Mouse (Mus musculus) forebrain, embryonic 11.5 days (tissue): ENCODE measurements at regions not wholly inside any gene's neighbourhood (a gene's known extent, or its start where the extent isn't known, plus 50 kb on each side); places are given as distances from the start of the nearest gene placed in this dataset.
A peak's percentile ranks its signal among the peaks of the same experiment; 100 is the strongest.

ENCODE experiments used
- ATAC-seq: fragments of 200-750 bp; cut with Nextera tagmentation; replicated peaks from 2 replicates; pipeline ENCODE4 v1.8.0; 2017; ENCODE audit warnings: moderate TSS enrichment; ENCODE audit not compliant: low FRiP score
- DNase-seq: peaks from one replicate; pipeline ENCODE4 v3.0.0-alpha.2; 2017; ENCODE audit warnings: low spot score
- H3K27ac ChIP-seq: fragments of 300-500 bp; sonication (generic); 2 replicates; pipeline ENCODE4 v1.5.1; 2014; ENCODE audit warnings: low read depth, low read length
- H3K27me3 ChIP-seq: fragments of 300-500 bp; sonication (generic); 2 replicates; pipeline ENCODE4 v1.6.1; 2014; ENCODE audit warnings: mild to moderate bottlenecking, low read length, mixed read lengths; ENCODE audit not compliant: control insufficient read depth, insufficient read depth
- H3K36me3 ChIP-seq: fragments of 300-500 bp; sonication (generic); 2 replicates; pipeline ENCODE4 v1.6.1; 2014; ENCODE audit warnings: mild to moderate bottlenecking, low read length, moderate library complexity, mixed read lengths; ENCODE audit not compliant: control insufficient read depth, insufficient read depth
- H3K4me1 ChIP-seq: fragments of 300-500 bp; sonication (generic); replicated peaks from 2 replicates; pipeline ENCODE4 v1.6.1; 2014; ENCODE audit warnings: low read length, mixed read lengths; ENCODE audit not compliant: control insufficient read depth, insufficient read depth
- H3K4me2 ChIP-seq: fragments of 300-500 bp; sonication (generic); 2 replicates; pipeline ENCODE4 v1.6.1; 2014; ENCODE audit warnings: low read depth, mild to moderate bottlenecking, low read length, moderate library complexity, mixed read lengths; ENCODE audit not compliant: severe bottlenecking
- H3K4me3 ChIP-seq: fragments of 300-500 bp; sonication (generic); 2 replicates; pipeline ENCODE4 v1.5.1; 2014; ENCODE audit warnings: low read depth, low read length
- H3K9ac ChIP-seq: fragments of 300-500 bp; sonication (generic); 2 replicates; pipeline ENCODE4 v1.6.1; 2014; ENCODE audit warnings: low read length
- H3K9me3 ChIP-seq: fragments of 300-500 bp; sonication (generic); 2 replicates; pipeline ENCODE4 v1.6.1; 2016; ENCODE audit warnings: low read length, mixed read lengths; ENCODE audit not compliant: control insufficient read depth
- WGBS: fragments of 180-500 bp; shearing (Covaris S2); extraction: QIAGEN DNeasy Blood & Tissue Kit; methylation state at CpG from one replicate; pipeline ENCODE4 v1.1.7; 2014; 5-methylcytosine and 5-hydroxymethylcytosine counted together

DNA sequence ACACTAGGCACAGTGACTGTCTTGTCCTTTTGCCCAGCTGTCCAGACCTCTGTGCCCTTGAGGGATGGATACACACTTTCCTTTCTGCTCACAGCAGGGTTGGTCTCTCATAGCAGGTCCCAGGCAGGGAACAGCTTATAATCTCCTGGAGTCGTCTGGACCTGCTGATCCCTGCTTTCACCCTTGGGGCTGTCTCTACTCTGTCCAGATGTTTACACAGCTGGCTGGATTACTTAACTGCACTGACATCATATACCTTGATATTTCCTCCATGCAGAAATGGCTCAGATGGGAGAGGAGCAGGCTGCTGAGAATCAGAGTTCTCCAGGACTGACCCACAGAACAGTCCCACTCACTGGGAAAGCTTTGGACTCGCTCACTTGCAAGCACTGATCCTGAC is 284.6 kb upstream of the Zmiz1 start:
- Histone ChIP-seq H3K27ac (no peak overlapping the region), H3K9me3 (no peaks in the 10 kb centered on the region), H3K27me3 (no peaks in the 10 kb centered on the region), H3K9ac (no peak overlapping the region), H3K4me1 (no peaks in the 10 kb centered on the region), H3K4me2 (no peak overlapping the region), H3K36me3 (no peaks in the 10 kb centered on the region), H3K4me3 (no peak overlapping the region)
- no peak for ATAC-seq
- DNase-seq = no peak
- WGBS = 46% methylated on average over 2 of the region's 2 CpGs

DNA sequence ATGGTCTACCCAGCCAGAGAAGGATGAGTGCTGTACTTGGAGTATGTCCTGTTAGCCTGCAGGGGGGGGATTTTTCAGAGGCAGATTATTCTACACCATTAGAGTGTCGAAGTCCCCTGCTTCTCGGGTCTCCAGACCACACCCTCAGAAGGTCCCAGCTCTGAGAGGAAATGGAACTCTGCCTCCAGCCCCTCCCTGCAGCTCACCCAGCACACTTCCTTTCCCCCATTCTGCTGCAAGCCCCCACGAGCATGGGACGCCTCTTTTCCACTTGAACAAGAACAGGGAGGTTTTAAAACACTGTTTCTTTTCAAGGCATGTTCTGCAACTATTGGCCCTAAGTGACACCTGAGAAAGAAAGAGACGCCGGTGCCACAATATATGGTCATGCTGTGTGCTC is 282.8 kb upstream of the Zmiz1 start:
- 77% methylated on average over 6 of the region's 6 CpGs for WGBS
- ATAC-seq = no peak
- Histone ChIP-seq H3K4me3 (no peak overlapping the region), H3K4me2 (no peak overlapping the region), H3K9me3 (no peaks in the 10 kb centered on the region), H3K4me1 (no peaks in the 10 kb centered on the region), H3K27ac (no peak overlapping the region), H3K36me3 (no peaks in the 10 kb centered on the region), H3K27me3 (no peaks in the 10 kb centered on the region), H3K9ac (no peak overlapping the region)
- no peak for DNase-seq

DNA sequence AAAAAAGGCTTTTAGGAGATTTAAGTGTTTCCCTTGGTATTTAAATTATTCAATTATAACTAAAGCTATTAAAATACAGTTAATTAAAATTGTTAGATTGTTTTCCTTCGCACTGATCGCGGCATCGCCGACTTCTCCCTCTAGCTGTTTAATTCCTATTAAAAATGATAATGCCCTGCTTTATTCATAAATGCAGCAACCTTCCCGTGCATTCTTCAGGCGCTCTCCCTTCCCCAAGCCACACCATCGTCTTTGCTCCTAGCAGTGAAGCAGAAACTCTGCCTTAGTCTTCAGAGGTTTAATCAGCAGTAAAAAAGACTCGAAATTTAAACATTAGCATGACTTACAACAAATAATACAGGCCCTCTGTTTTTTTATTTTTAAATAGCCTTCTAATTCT is 278.9 kb upstream of the Zmiz1 start:
- Histone ChIP-seq H3K4me1 (no peaks in the 10 kb centered on the region), H3K36me3 (no peaks in the 10 kb centered on the region), H3K4me3 (no peak overlapping the region), H3K27ac (no peak overlapping the region), H3K9ac (no peak overlapping the region), H3K27me3 (no peaks in the 10 kb centered on the region), H3K4me2 (no peak overlapping the region), H3K9me3 (no peaks in the 10 kb centered on the region)
- 77% methylated on average over 9 of the region's 9 CpGs for WGBS
- DNase-seq (no peak), ATAC-seq (no peak)

DNA sequence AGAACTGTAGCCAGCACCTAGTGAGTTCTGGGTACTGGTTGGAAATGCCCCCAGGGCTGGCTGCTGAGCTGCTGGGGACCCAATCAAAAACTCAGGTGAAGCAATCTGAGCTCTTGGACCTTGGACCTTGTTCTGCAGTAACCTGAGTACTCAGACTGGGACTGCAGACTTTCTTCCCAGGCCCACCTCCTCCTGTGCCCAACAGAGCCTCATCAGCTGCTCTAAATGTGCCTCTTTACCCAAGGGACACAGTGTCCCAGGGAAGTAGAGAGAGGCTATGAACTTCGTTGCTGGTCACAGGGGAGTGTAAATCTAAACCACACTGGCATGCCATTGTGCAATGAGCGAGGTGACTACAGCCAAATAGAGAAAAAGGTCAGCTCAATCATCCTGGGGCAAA is 277.6 kb upstream of the Zmiz1 start:
- Histone ChIP-seq H3K27ac (no peak overlapping the region), H3K4me1 (peaks cover 9% of the 10 kb centered on the region; the same call in 1 of the 2 replicates), H3K9me3 (no peaks in the 10 kb centered on the region), H3K9ac (no peak overlapping the region), H3K36me3 (no peaks in the 10 kb centered on the region), H3K4me2 (no peak overlapping the region), H3K27me3 (no peaks in the 10 kb centered on the region), H3K4me3 (no peak overlapping the region)
- 54% methylated on average over 2 of the region's 2 CpGs for WGBS
- DNase-seq (no peak), ATAC-seq (no peak)

DNA sequence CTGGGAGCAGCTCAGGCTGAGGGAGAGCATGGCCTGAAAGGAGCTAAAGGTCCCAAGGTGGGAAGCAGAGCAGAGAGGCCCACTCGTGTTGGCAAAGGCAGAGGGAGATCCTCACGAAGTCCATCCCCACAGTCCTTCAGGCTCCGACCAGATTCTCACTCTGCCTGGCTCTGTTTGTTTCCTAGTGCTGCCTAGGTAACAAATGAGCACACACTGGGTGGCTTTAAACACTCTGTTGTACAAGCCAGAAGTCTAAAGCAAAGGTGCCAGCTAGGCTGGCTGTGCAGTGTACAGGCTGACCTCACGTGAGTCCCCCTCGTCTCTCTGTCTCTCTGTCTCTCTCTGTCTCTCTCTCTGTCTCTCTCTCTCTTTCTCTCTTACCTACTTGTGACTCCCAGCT is 274.9 kb upstream of the Zmiz1 start:
- Histone ChIP-seq H3K9me3 (no peaks in the 10 kb centered on the region), H3K36me3 (no peaks in the 10 kb centered on the region), H3K4me1 (peaks cover 10% of the 10 kb centered on the region; the same call in 1 of the 2 replicates), H3K4me2 (no peak overlapping the region), H3K27ac (no peak overlapping the region), H3K27me3 (no peaks in the 10 kb centered on the region), H3K4me3 (no peak overlapping the region), H3K9ac (no peak overlapping the region)
- 77% methylated on average over 5 of the region's 5 CpGs for WGBS
- no peak for ATAC-seq
- DNase-seq = no peak

DNA sequence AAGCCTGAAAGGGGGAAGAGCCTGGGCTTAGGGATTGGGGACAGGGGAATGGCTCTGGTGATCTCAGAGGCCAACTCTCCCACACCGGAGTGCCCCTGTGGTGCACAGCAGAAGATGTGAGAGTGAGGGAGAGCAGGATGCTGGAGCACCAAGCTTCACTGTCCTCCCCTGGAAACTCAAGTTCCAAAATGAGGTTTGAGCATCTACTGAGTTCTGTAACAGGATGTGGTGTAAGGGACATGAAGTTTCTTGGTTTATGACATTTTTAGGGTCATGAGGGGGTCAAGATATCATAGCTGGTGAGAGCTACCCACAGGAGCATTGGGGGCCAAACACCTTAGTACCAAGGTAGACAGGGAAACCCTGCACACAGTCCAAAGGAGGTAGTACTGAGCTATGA is 274.1 kb upstream of the Zmiz1 start:
- 92% methylated on average over 1 of the region's 1 CpGs for WGBS
- no peaks in the 10 kb centered on the region for H3K27me3 ChIP-seq
- H3K4me2 ChIP-seq = no peak overlapping the region
- DNase-seq = no peak
- H3K4me3 ChIP-seq = no peak overlapping the region
- no peaks in the 10 kb centered on the region for H3K9me3 ChIP-seq
- peaks cover 10% of the 10 kb centered on the region; the same call in 1 of the 2 replicates for H3K4me1 ChIP-seq
- H3K9ac ChIP-seq = no peak overlapping the region
- ATAC-seq = no peak
- no peaks in the 10 kb centered on the region for H3K36me3 ChIP-seq
- H3K27ac ChIP-seq = no peak overlapping the region

DNA sequence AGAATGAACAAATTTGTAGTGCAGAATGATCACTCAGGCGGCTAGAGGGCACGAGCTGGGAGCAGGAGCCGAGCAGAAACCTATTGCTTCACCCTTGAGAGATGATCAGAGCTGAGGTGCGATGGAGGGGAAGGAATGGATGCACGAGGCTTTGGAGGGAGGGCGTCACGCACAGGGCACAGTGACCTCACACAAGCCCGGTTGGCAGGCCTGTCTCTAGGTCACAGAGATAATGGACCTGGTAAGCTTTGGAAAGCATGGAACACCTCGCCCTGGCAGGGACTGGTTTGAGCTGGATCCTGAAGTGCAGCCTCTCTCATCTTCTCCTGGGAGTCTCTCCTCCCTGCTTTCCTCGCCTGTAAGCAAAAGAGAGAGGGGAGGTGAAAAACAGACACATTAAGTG is 273.4 kb upstream of the Zmiz1 start:
- H3K4me1 ChIP-seq = peaks cover 10% of the 10 kb centered on the region; the same call in 1 of the 2 replicates
- no peak overlapping the region for H3K4me2 ChIP-seq
- H3K9ac ChIP-seq = no peak overlapping the region
- WGBS = 37% methylated on average over 10 of the region's 10 CpGs
- H3K27me3 ChIP-seq = no peaks in the 10 kb centered on the region
- H3K36me3 ChIP-seq = no peaks in the 10 kb centered on the region
- ATAC-seq (no peak), DNase-seq (no peak)
- no peak overlapping the region for H3K27ac ChIP-seq
- H3K9me3 ChIP-seq = no peaks in the 10 kb centered on the region
- H3K4me3 ChIP-seq = no peak overlapping the region

DNA sequence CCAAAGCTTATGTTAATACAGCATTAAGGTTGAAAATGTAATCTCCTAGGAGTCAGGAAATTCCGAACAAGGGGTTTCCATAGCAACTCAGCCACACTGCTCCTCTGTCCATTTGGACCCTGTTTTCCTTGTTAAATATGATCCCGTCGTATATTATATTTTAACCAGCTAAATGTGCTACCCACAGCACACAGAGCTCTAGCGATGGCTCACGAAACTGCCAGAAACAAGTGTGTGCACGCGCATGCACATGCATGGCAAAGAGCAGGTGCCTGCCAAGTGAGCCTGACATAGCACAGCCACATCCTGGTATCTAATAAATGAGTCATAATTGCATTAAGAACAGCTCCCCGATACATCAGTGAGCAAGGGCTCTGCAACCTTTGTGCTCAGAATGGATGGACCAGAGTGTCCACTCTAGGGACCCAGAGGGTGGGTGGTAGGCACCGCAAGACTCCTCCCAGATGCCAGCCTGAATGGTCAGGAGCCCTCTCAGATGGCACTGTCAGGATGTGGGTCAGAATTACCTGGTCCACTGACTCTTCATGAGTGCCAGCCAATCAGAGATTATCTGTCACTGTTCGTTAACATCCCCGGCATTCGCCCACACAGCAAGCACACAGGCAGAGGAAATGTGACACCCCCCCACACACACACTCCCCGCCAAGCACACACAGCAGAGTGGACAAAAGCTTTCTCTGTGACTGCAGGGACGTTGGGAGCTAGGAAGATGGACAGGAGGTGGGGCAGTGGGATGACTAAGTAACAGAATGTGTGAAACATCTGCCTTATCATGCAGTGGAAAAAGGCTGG is 272.8 kb upstream of the Zmiz1 start:
- 0 out of 2 replicates have a peak, but pooled peaks have one; percentile 27 for ATAC-seq
- DNase-seq = no peak
- no peaks in the 10 kb centered on the region for H3K27me3 ChIP-seq
- H3K9me3 ChIP-seq = no peaks in the 10 kb centered on the region
- H3K9ac ChIP-seq = no peak overlapping the region
- 48% methylated on average over 14 of the region's 14 CpGs for WGBS
- H3K4me1 ChIP-seq = peaks cover 10% of the 10 kb centered on the region; the same call in 1 of the 2 replicates
- H3K36me3 ChIP-seq = no peaks in the 10 kb centered on the region
- H3K4me2 ChIP-seq = no peak overlapping the region
- no peak overlapping the region for H3K4me3 ChIP-seq
- H3K27ac ChIP-seq = no peak overlapping the region

DNA sequence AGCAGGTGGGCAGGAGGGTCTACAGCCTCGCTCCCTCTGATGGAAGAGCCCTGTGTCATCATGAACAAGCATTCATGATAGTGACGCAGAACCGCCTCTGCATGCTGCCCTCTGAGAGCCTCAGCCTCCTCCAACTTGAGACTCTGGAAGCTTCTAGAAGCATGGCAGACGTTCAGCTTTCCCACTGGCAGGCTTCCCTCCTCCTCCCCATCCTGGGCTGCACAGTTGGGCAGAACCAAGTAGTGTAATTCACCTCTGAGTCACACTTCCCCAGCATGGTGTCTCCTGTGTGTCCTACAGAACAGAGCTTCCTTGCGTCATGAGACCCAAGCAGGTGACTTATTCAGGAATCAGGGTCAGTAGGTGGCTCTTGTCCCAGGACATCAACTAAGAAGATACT is 271.3 kb upstream of the Zmiz1 start:
- Histone ChIP-seq H3K9ac (no peak overlapping the region), H3K27me3 (no peaks in the 10 kb centered on the region), H3K36me3 (no peaks in the 10 kb centered on the region), H3K4me3 (no peak overlapping the region), H3K9me3 (no peaks in the 10 kb centered on the region), H3K4me2 (no peak overlapping the region), H3K27ac (no peak overlapping the region), H3K4me1 (peaks cover 10% of the 10 kb centered on the region; the same call in 1 of the 2 replicates)
- ATAC-seq (no peak), DNase-seq (no peak)
- 89% methylated on average over 5 of the region's 5 CpGs for WGBS
